Mouse (Mus musculus) heart, postnatal 10 days (tissue): ENCODE data around the gene Map7d1. TPM values are rescaled to one million over a fixed set of nuclear protein-coding genes. Genes with fewer than 3 reads are reported as not detected.

Experiments
- DNase-seq, 2 experiments: peaks; one replicate each; pipeline ENCODE4 v3.0.0; 2021
- intact Hi-C: fragments of 180-260 bp; cut with DNase I; formaldehyde crosslinking; loops from one replicate; pipeline ENCODE4 v1.15.1; 2025
- total RNA-seq, 2 experiments: library from RNA; stranded (reverse); gene quantifications; 2 replicates each; pipeline ENCODE4 v1.2.3; 2021

Gene Map7d1
- total RNA-seq, 2 experiments from 2014 or later: 214 to 239 TPM

DNA sequence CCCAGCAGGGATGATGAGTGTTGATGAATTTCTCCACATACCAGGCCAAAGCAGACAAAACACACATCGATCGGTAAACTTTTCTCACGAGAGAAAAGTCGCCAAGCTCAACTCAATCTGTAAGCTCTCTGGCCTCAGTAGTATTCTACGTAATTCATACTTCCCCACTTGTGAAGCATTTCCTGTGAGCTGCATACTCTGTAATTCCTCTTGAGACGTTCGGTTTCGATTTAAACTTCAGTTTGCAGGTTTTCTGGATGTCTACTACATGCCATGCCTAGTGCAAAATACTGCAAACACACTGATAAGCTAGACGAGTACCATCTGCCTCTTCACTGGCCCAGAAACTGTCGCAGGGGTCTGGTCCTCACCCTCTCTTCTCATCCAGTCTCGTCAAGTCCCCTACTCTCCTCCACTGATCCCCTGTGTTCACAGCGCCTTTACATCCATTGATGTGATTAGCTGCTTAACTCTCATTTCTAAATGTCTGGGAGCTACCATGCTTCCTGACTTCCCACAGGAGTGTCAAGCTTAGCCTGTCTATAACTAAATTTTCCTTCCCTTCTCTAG lies 51.4 kb downstream of the Map7d1 start:
- DNase-seq: peak in 1 of 2 experiments; percentile 14
- intact Hi-C loops: no loop called here

DNA sequence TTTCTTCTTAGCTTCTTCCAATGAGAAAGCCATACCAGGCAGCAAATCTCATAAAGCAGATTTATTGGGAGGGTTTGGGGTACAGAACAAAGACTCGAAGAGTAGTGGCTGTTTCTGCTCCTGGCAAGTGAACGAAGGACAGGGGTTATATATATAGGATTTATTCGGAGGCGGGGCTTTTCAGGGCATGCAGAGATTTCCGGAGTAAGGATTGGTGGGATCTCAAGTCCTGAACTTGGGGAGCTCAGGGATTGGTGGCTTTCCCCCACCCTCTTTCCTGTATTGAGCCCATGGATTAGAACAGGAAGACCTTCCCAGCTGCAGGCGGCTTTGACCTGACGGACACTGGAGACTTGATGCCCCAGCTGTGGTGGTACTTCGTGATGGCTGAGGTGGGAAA lies 52.1 kb downstream of the Map7d1 start:
- intact Hi-C loops: no loop called here
- DNase-seq: no peak

DNA sequence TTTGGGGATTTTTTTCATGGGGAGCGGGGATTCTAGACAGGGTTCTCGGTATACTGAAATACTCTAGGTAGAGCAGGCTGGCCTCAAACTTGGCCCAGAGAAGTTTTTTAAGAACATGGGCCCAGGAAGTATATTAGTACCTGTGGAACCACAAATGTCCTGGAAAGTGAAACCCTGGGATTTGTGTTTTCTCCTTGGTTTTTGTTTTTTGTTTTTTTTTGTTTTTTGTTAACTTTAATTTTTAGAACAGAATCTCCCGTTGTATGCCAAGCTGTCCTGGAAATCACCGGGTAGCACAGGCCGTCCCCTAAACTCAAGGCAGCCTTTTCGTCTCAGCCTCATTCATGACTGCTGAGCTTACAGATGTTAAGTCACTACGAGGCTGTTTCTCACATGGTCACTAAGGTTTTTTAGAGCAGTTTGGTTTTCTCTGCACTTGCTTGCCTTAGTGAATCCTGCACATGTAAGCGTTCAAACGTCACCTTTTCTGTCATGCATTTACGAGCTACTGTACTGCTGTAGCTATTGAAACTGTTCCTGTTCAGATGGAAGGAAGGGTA lies 52.7 kb downstream of the Map7d1 start:
- intact Hi-C loops: no loop called here
- peak in 1 of 2 experiments; percentile 20 for DNase-seq

DNA sequence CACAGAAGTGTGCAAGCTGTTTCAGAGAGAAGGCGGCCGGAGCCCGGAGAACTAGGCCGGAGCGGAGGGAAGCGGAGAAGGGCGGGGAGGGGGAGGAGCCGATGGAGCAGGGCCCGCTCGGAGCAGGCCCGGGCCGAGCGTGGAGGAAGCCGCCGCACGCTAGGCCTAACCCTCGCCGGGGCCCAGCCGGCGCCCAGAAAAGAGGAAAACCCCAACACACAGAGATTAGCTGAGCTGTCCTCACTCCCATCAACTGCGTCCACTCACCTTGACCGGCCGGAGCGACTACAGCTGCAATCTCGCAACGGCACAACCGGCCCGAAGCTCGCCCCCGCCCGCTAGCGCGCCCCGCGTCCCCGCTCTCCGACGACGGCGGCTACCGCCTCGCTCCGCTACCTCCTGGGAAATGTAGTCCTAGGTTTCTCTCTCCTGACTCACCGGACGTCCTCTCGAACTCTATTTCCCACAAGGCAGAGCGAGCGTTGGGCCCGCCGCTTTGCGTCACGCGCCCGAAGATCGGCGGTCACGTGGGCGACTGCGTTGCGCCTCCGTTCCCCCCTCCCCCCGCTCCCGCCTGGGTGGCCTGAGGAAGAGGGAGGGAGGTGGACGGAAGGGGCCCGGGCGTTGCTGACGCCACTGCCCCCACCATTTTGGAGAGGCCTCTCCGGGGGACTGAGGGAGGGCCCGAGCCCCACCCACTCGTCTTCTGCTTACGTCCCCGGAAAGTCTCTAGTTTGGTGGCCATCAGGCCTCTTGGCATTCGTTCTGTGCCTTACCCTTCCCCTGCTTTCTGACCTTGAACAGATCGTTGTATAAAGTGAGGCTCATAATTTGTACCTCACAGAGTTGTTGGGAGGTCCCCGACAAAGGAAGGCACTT lies 53.6 kb downstream of the Map7d1 start, which contains the start of gene Thrap3:
Thrap3 (minus strand) TSS at position 458 of the 879 bp plus-strand sequence.
- intact Hi-C loops: no loop called here
- DNase-seq: peak; percentile 99 to 100

DNA sequence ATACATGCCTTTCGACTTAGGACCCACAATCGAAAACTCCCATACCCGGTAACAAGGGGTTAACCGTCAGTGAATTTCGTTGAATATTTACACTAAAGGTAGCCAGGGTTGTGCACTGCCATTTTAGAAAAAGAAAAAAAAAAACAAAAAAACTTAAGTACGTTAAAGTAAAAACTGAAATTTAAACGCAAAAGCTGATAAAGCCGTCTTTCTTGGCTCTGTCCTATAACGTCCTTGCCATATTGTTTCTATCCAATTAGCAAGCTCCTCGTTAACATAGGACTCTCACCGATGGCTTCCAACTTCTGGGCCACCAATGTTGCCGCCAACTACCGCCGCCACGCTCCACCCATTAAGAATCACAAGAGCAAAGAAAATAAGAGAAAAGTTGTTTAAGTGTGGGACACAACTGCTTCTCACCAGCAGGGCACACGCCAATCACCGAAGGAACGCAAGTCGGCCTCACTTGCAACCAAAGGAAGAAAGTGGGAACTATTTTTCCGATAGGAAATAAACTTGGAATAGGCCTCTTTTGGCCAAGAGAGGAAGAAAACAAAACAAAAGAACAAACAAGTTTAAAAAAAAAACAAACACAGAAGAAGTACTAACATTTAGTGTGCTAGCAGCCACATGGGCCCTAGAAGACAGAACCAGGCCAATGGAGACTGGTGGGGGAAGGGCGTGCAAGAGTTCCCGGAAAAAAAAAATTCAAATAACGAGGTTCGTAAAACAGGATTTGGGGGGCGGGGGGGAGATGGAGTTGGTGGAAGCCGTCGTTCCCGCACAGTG lies 54.4 kb downstream of the Map7d1 start:
- intact Hi-C loops: loop anchor here (2.0 kb wide), 1 partner anchor 21 kb away; no protein-coding TSS in a partner anchor
- DNase-seq: peak; percentile 60 to 75

DNA sequence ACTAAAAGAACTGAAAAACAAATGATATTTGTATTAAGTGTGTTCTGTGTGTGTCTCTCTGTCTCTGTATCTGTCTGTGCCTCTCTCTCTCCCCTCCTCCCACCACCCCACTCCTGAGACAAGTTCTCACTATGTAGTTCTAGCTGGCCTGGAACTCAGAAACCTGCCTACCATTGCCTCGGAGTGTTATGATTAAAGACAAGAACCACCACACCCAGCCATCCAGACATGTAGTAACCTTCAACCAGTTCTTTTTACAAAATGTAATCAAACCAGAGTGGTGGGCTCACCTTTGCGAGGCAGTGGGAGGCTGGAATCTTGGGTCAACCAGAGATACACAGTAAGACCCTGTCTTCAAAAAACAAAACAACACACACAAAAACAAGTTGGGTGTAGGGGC lies 55.5 kb downstream of the Map7d1 start:
- intact Hi-C loops: loop anchor here (2.0 kb wide), 1 partner anchor 20 kb away; no protein-coding TSS in a partner anchor
- DNase-seq: no peak

DNA sequence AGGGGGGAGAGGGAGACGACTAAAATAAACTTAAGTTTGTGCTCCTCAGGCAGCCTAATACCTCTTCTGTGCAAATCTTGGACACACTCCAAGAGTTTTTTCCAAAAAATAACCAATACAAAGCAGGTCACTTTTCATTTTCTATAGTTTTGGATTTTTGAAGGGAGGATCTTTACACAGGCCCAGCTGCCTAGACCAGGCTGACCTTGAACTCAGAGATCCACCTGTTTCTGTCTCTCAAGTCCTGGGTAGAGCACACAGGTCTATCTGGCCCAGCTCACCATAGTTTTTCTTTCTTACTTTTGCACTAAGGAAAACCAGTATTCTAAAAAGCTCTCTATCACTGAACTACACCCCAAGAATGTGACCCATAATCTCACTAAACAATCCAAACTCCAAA lies 56.1 kb downstream of the Map7d1 start:
- intact Hi-C loops: loop anchor here (2.0 kb wide), 1 partner anchor 19 kb away; no protein-coding TSS in a partner anchor

DNA sequence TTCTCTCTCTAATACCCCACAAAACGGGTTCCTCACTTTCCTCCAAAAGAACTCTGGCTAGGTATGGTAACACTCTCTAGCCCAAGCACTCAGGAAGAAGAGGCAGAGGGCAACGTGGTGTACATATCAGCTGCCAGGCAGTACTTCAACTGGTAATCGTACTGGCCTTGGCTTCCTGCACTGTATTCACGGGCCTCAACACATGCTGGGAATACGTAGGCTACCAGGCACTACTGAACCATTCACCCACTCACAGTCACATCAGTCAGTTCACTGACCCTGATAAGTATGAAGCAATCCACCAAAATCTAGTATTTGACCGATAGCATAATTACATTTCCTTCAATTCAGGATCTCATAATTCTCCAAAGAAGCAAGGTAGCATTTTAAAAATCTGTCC lies 56.6 kb downstream of the Map7d1 start:
- DNase-seq: peak; percentile 29 to 33
- intact Hi-C loops: no loop called here

More for the DNA sequence above, 56.1 kb downstream of the Map7d1 start:
- DNase-seq: no peak

DNA sequence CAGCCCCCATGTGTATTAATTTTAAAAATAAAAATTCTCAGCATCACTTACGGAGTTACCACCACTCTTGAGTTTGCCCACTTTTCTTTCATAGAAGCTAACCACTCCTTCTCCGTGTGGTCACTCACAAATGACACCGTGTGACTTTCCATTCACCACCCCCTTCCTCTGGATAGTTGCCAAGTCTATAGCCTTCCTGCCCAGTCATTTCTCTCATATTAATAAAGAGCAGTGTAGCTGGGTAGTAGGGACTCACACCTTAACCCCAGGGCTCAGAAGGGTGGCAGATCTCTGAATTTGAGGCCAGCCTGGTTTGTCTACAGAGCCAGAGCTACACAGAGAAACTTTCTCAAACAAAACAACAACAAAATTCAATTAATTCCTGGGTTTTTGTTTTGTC lies 58.7 kb downstream of the Map7d1 start:
- peak; percentile 40 to 42 for DNase-seq
- intact Hi-C loops: no loop called here

DNA sequence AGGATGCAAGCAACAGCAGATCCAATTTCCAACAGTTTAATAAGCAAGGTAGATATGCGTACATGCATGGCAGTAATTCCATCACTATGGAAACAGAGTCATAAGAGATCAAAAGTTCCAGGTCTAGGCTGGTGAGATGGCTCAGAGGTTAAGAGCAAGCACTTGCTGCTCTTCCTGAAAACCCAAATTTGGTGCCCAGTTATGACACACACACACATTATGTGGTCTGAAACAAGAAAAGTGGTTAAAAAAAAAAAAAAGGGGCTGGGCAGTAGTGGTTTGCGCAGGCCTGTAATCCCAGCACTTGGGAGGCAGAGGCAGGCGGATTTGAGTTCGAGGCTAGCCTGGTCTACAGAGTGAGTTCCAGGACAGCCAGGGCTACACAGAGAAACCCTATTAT lies 61.2 kb downstream of the Map7d1 start:
- intact Hi-C loops: no loop called here
- no peak for DNase-seq

DNA sequence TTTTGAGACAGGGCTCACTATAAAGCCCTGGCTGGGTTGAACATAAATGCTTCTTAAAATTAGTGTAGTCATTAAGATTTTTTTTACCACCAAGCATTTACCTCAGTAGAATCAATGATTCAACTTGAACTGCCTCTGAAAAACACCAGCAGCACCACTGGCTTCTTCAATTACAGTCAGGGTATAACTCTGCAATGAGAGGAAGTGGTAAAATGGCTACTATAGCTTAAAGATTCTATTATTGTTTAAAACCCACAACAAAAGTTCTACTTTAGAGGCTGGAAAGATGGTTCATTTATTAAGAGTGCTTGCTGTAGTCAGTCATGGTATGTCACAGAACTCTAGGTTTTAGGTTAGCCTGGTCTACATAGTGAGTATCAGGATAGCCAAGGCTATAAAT lies 61.9 kb downstream of the Map7d1 start:
- DNase-seq: no peak
- intact Hi-C loops: no loop called here

DNA sequence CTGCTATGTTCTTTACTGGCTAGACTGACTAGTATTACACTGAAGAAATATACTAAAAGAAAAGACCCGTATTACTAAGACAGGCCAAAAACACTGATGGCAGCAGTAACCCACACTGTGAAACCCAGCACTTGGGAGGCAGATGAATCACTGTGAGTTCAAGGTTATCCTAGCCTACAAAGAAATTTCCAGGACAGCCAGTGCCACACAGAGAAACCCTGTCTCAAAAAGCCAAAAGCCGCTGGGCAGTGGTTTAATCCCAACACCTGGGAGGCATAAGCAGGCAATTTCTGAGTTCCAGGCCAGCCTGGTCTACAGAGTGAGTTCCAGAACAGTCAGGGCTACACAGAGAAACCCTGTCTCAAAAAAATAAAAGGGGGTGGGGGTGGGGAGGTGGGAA lies 65.5 kb downstream of the Map7d1 start:
- DNase-seq: no peak
- intact Hi-C loops: no loop called here

DNA sequence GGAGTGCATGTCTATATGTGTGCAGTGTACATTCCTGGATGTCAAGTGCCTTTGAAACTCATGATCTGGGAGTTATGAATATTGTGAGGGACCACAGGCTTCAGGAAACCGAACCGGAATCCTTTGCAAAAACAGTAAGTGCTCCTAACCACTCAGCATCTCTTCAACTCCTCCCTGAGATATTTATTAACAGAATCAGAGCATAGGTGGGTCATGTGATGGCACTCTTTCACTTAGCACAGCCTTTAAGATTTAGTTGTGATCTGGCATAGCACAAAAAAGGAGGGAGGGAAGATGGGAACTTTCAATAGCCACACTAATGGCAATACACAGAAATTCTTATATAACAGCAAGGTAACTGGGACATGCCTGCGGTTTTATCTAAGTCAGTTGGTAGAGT lies 69.0 kb downstream of the Map7d1 start:
- no peak for DNase-seq
- intact Hi-C loops: no loop called here

DNA sequence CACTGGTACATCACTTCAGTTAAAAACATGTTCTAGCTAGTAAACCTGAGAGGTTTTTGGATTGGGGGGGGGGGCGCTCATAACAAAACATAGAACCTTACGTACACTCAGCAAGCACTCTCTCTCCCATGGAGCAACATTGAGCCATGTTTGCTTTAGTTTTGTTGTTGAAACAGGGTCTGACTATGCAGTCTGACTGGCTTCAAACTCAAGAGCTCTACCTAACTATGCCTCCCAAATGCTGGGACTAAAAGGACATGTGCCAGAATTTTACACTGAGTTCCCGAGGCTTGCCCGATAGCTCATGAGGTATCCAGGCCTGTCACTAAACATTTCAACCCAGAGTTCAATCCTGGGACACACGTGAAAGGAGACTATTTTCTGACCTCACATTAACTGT lies 73.1 kb downstream of the Map7d1 start:
- DNase-seq: no peak
- intact Hi-C loops: no loop called here

Other genes starting within 250 kb of the Map7d1 start
- under 1 TPM; 0.47 to 0.77 TPM for gene Csf3r, start 231.8 kb downstream of the Map7d1 start, total RNA-seq
- 10 to 100 TPM; 64.2 to 64.3 TPM for gene Mrps15, start 209.4 kb downstream of the Map7d1 start, total RNA-seq
- gene Oscp1, start 197.8 kb downstream of the Map7d1 start, total RNA-seq: 1 to 10 TPM; 3.5 to 4.1 TPM
- gene Lsm10, start 159.7 kb downstream of the Map7d1 start, total RNA-seq: 10 to 100 TPM; 11.0 to 14.3 TPM
- gene Stk40, start 152.4 kb downstream of the Map7d1 start, total RNA-seq: 10 to 100 TPM; 22.8 to 32.7 TPM
- 10 to 100 TPM; 36.3 to 37.0 TPM for gene Eva1b, start 108.6 kb downstream of the Map7d1 start, total RNA-seq
- 1 to 10 TPM; 2.1 to 2.7 TPM for gene Sh3d21, start 92.9 kb downstream of the Map7d1 start, total RNA-seq
- 100 to 1,000 TPM; 160 to 172 TPM for gene Thrap3, start 53.6 kb downstream of the Map7d1 start, total RNA-seq
- gene Trappc3, start 6.0 kb upstream of the Map7d1 start, total RNA-seq: 10 to 100 TPM; 50.8 to 54.0 TPM
- gene Col8a2, start 30.4 kb upstream of the Map7d1 start, total RNA-seq: 1 to 10 TPM; 1.8 to 2.1 TPM
- 10 to 100 TPM; 17.0 to 18.9 TPM for gene Adprhl2, start 65.4 kb upstream of the Map7d1 start, total RNA-seq
- gene Tekt2, start 69.3 kb upstream of the Map7d1 start, total RNA-seq: under 1 TPM; 0.69 to 0.74 TPM
- 10 to 100 TPM; 13.0 to 14.8 TPM for gene Ago3, start 173.2 kb upstream of the Map7d1 start, total RNA-seq
- 10 to 100 TPM; 16.0 to 18.6 TPM for gene Ago1, start 212.2 kb upstream of the Map7d1 start, total RNA-seq